Mouse (Mus musculus): ENCODE data around the gene Fgfr2.

GRCm38 (mm10) chr7:131850579-131850978 lies 1272.6 kb downstream of the Fgfr2 start:
- no peak for TF ChIP-seq CTCF (IDR thresholded peaks at IDR 0.05; ENCODE audit: borderline replicate concordance, insufficient read depth, low read length)
- TF ChIP-seq POLR2A (IDR thresholded peaks at IDR 0.05; ENCODE audit: low read depth, low read length): no peak
